Mouse (Mus musculus): ENCODE measurements at regions not wholly inside any gene's neighbourhood (a gene's known extent, or its start where the extent isn't known, plus 50 kb on each side); places are given as distances from the start of the nearest gene placed in this dataset.

- DNase-seq (ENCODE audit: low spot score) = no peak
- no peaks in the 10 kb centered on the region for H3K36me3 ChIP-seq (replicated peaks)
- WGBS = 82% methylated on average over 9 of the region's 9 CpGs
- no peak overlapping the region for H3K4me3 ChIP-seq
- no peaks in the 10 kb centered on the region for H3K27me3 ChIP-seq (replicated peaks; ENCODE audit: low read depth, poor library complexity, severe bottlenecking)
- H3K27ac ChIP-seq (replicated peaks) = no peak overlapping the region
- no peaks in the 10 kb centered on the region for H3K9me3 ChIP-seq
- no peaks in the 10 kb centered on the region for H3K4me1 ChIP-seq
Observed at GRCm38 (mm10) chr10:96337088-96337666, 200.8 kb downstream of the Gm5426 start.

- no peak overlapping the region for H3K27ac ChIP-seq (replicated peaks)
- no peaks in the 10 kb centered on the region for H3K4me1 ChIP-seq
- WGBS = 87% methylated on average over 7 of the region's 7 CpGs
- no peaks in the 10 kb centered on the region for H3K27me3 ChIP-seq (replicated peaks; ENCODE audit: low read depth, poor library complexity, severe bottlenecking)
- no peaks in the 10 kb centered on the region for H3K9me3 ChIP-seq
- no peaks in the 10 kb centered on the region for H3K36me3 ChIP-seq (replicated peaks)
- no peak overlapping the region for H3K4me3 ChIP-seq
- DNase-seq (ENCODE audit: low spot score) = no peak
Observed at GRCm38 (mm10) chr10:96337797-96338608, 201.6 kb downstream of the Gm5426 start.

GRCm38 (mm10) chr10:96338609-96338978 is 202.2 kb downstream of the Gm5426 start:
- H3K9me3 ChIP-seq = no peaks in the 10 kb centered on the region
- 85% methylated on average over 2 of the region's 2 CpGs for WGBS
- H3K27me3 ChIP-seq (replicated peaks; ENCODE audit: low read depth, poor library complexity, severe bottlenecking) = no peaks in the 10 kb centered on the region
- no peak overlapping the region for H3K27ac ChIP-seq (replicated peaks)
- no peak overlapping the region for H3K4me3 ChIP-seq
- no peaks in the 10 kb centered on the region for H3K4me1 ChIP-seq
- no peak for DNase-seq (ENCODE audit: low spot score)
- no peaks in the 10 kb centered on the region for H3K36me3 ChIP-seq (replicated peaks)

DNA sequence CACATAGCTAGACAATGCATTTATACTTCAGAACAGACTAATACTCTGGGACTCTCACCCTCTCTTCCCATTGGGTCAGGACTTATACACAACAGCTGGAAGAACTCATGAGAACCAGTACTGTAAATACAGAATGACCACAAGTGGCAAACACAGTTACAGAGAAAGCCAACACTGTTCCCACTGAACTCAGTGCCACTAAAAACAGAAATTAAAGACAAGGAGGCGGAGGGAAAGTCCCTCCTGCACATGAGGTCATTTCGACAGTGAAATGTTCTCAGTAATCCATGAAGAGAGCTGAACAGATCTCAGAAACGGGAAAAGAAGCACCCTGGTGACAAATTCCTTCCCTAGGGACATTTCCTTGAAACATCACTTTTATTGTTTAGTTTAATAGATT is 206.1 kb downstream of the Gm5426 start:
- DNase-seq (ENCODE audit: low spot score) = no peak
- WGBS = 83% methylated on average over 3 of the region's 3 CpGs

DNA sequence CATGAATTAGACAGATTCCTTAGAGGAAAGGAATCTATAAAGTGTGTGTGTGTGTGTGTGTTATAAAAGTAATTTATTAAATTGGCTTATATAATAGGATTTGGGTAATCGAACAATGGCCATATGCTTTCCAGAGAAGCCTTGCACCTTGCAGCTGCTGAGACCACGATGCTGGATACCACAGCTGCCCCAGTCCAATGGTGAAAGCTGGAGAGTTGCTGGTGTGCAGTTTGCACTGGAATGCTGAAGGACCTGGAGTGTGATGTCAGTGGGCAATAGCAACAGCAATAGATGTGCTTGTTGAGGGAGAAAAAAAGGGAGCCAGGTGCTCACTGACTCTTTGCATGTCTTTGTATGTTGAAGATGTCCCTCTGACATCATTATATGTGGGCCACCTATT is 207.3 kb downstream of the Gm5426 start:
- no peak for DNase-seq (ENCODE audit: low spot score)
- Histone ChIP-seq H3K4me1 (no peaks in the 10 kb centered on the region), H3K27ac (replicated peaks) (no peak overlapping the region), H3K27me3 (replicated peaks; ENCODE audit: low read depth, poor library complexity, severe bottlenecking) (no peaks in the 10 kb centered on the region), H3K9me3 (no peaks in the 10 kb centered on the region), H3K36me3 (replicated peaks) (no peaks in the 10 kb centered on the region), H3K4me3 (no peak overlapping the region)
- WGBS = 89% methylated on average over 2 of the region's 2 CpGs

More for the DNA sequence above, 206.1 kb downstream of the Gm5426 start:
- no peaks in the 10 kb centered on the region for H3K36me3 ChIP-seq (replicated peaks)
- no peaks in the 10 kb centered on the region for H3K9me3 ChIP-seq
- no peaks in the 10 kb centered on the region for H3K27me3 ChIP-seq (replicated peaks; ENCODE audit: low read depth, poor library complexity, severe bottlenecking)
- H3K4me3 ChIP-seq = no peak overlapping the region
- no peaks in the 10 kb centered on the region for H3K4me1 ChIP-seq
- no peak overlapping the region for H3K27ac ChIP-seq (replicated peaks)

GRCm38 (mm10) chr10:96350692-96351091 is 214.3 kb downstream of the Gm5426 start:
- 78% methylated on average over 4 of the region's 4 CpGs for WGBS
- Histone ChIP-seq H3K27ac (replicated peaks) (no peak overlapping the region), H3K4me3 (no peak overlapping the region), H3K4me1 (no peaks in the 10 kb centered on the region), H3K9me3 (no peaks in the 10 kb centered on the region), H3K27me3 (replicated peaks; ENCODE audit: low read depth, poor library complexity, severe bottlenecking) (no peaks in the 10 kb centered on the region), H3K36me3 (replicated peaks) (no peaks in the 10 kb centered on the region)
- no peak for DNase-seq (ENCODE audit: low spot score)

DNA sequence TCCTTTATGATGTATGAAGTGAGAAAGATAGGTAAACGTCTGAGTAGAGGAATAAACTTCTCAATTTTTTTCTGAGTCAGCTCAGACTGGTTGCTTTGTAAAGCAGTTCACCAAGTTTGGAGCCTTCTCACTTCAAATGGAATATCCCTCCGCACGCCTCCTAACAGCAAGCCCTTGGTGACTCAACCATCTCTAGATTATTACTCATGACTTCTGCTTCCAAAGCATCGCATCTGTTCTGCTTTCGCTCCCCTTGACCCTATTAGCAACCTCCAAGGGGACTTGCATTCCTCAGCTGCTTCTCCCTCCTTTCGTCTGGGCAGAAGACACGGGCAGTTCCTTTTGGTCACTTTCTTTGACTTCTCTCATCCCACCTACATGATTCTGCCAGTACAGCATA is 214.9 kb downstream of the Gm5426 start:
- H3K27ac ChIP-seq (replicated peaks) = no peak overlapping the region
- DNase-seq (ENCODE audit: low spot score) = no peak
- no peaks in the 10 kb centered on the region for H3K9me3 ChIP-seq
- no peak overlapping the region for H3K4me3 ChIP-seq
- WGBS = 86% methylated on average over 7 of the region's 7 CpGs
- no peaks in the 10 kb centered on the region for H3K4me1 ChIP-seq
- H3K36me3 ChIP-seq (replicated peaks) = no peaks in the 10 kb centered on the region
- H3K27me3 ChIP-seq (replicated peaks; ENCODE audit: low read depth, poor library complexity, severe bottlenecking) = no peaks in the 10 kb centered on the region

DNA sequence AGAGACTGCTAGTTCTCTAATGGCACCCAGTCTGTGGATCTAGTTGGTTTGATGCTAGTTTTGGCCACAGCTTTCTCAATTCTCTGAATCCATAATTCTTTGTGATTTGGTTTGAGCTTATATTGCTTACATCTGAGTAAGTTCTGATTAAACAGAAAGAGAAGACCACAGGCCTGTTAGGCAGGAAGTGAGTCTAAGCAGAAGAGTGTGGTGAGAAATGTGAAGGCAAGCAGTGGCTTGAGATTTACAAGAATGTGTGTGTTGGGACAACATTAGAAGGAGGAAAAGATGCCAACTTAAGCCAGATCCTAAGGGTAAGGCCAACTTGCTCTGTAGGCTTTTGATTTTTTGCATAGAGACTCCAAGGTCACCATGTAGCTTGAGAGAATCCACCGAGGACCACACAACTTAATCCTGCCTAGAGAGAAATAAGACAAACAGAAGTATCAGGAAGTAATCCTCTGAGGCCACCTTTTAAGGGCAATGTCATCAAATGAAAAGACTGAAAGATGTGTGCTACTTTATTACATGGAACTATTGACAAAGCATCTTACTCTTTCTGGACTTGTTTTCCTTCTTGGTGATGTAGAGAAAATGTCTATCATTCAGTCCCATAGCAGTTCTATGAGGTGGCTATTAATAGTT is 220.7 kb downstream of the Gm5426 start:
- Histone ChIP-seq H3K9me3 (no peaks in the 10 kb centered on the region), H3K4me1 (no peaks in the 10 kb centered on the region), H3K36me3 (replicated peaks) (no peaks in the 10 kb centered on the region), H3K27ac (replicated peaks) (no peak overlapping the region), H3K27me3 (replicated peaks; ENCODE audit: low read depth, poor library complexity, severe bottlenecking) (no peaks in the 10 kb centered on the region), H3K4me3 (no peak overlapping the region)
- WGBS = 87% methylated on average over 1 of the region's 1 CpGs
- no peak for DNase-seq (ENCODE audit: low spot score)

- no peak for DNase-seq (ENCODE audit: low spot score)
- 84% methylated on average over 5 of the region's 5 CpGs for WGBS
- H3K4me3 ChIP-seq = no peak overlapping the region
- no peaks in the 10 kb centered on the region for H3K4me1 ChIP-seq
- no peaks in the 10 kb centered on the region for H3K9me3 ChIP-seq
- H3K27ac ChIP-seq (replicated peaks) = no peak overlapping the region
- H3K27me3 ChIP-seq (replicated peaks; ENCODE audit: low read depth, poor library complexity, severe bottlenecking) = no peaks in the 10 kb centered on the region
- no peaks in the 10 kb centered on the region for H3K36me3 ChIP-seq (replicated peaks)
Observed at GRCm38 (mm10) chr10:96357632-96358031, 221.2 kb downstream of the Gm5426 start.

GRCm38 (mm10) chr10:96358984-96359383 is 222.6 kb downstream of the Gm5426 start:
- no peak for DNase-seq (ENCODE audit: low spot score)
- H3K4me3 ChIP-seq = no peak overlapping the region
- H3K4me1 ChIP-seq = no peaks in the 10 kb centered on the region
- no peaks in the 10 kb centered on the region for H3K27me3 ChIP-seq (replicated peaks; ENCODE audit: low read depth, poor library complexity, severe bottlenecking)
- WGBS = 92% methylated on average over 2 of the region's 2 CpGs
- H3K9me3 ChIP-seq = no peaks in the 10 kb centered on the region
- H3K27ac ChIP-seq (replicated peaks) = no peak overlapping the region
- no peaks in the 10 kb centered on the region for H3K36me3 ChIP-seq (replicated peaks)

DNA sequence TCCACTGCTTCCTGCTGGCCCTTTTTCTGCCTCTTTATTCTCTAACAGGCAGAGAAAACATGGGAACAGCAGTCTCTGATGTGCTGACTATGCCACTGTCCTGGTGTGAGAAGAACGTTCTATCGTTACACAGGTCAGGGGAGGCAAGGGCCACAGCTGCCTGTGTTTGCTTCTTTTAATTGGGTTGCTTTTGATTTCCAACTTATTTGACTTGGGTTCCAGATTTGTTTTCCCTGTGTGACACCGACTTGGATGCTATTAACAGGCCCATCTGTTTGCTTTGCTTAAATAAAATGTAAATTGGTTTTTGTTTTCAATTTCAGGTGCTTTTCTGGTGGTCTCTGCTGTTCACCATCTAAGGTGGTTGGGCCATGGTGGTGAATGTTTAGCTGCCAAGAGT is 225.8 kb downstream of the Gm5426 start:
- DNase-seq (ENCODE audit: low spot score) = no peak
- 73% methylated on average over 3 of the region's 3 CpGs for WGBS

GRCm38 (mm10) chr10:96363867-96364266 is 227.5 kb downstream of the Gm5426 start:
- H3K36me3 ChIP-seq (replicated peaks) = no peaks in the 10 kb centered on the region
- H3K9me3 ChIP-seq = no peaks in the 10 kb centered on the region
- H3K4me1 ChIP-seq = 0 out of 2 replicates have a peak, but pooled peaks cover 6% of the 10 kb centered on the region
- H3K4me3 ChIP-seq = no peak overlapping the region
- DNase-seq (ENCODE audit: low spot score) = no peak
- 79% methylated on average over 4 of the region's 4 CpGs for WGBS
- H3K27me3 ChIP-seq (replicated peaks; ENCODE audit: low read depth, poor library complexity, severe bottlenecking) = no peaks in the 10 kb centered on the region
- no peak overlapping the region for H3K27ac ChIP-seq (replicated peaks)

More for the DNA sequence above, 225.8 kb downstream of the Gm5426 start:
- Histone ChIP-seq H3K36me3 (replicated peaks) (no peaks in the 10 kb centered on the region), H3K27me3 (replicated peaks; ENCODE audit: low read depth, poor library complexity, severe bottlenecking) (no peaks in the 10 kb centered on the region), H3K27ac (replicated peaks) (no peak overlapping the region), H3K4me3 (no peak overlapping the region), H3K4me1 (0 out of 2 replicates have a peak, but pooled peaks cover 6% of the 10 kb centered on the region), H3K9me3 (no peaks in the 10 kb centered on the region)

DNA sequence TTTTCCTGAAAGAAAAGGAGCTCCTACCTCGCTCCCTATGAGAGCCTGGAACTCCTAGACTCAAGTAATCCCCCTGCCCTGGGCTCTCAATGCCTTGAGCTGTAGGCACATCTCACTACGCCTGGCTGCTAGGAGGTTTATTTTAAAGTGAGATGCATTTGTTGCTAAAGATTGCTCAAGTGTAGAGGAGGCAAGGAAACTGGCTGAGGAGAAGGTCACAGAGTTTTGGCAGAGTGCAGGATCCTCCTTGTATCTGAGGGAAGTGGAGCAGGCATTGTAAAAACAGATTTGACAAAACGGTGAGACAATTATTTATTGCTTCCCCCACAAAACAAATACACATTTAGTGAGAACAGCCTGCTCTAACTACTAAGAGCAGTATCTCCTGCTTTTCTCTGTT is 228.7 kb downstream of the Gm5426 start:
- Histone ChIP-seq H3K4me1 (0 out of 2 replicates have a peak, but pooled peaks cover 6% of the 10 kb centered on the region), H3K4me3 (no peak overlapping the region), H3K9me3 (no peaks in the 10 kb centered on the region), H3K27ac (replicated peaks) (no peak overlapping the region), H3K27me3 (replicated peaks; ENCODE audit: low read depth, poor library complexity, severe bottlenecking) (no peaks in the 10 kb centered on the region), H3K36me3 (replicated peaks) (no peaks in the 10 kb centered on the region)
- DNase-seq (ENCODE audit: low spot score) = no peak
- 78% methylated on average over 3 of the region's 3 CpGs for WGBS
